Mouse (Mus musculus) left cerebral cortex, postnatal 25 days (tissue): ENCODE measurements around the gene Ptgis. TPM values are rescaled to one million over a fixed set of nuclear protein-coding genes. Genes with fewer than 3 reads are reported as not detected.

Experiments used
- total RNA-seq, 2 experiments: library from RNA; stranded (reverse); gene quantifications; 2 replicates each; pipeline ENCODE4 v1.2.3; 2021

Gene Ptgis
- total RNA-seq, 2 experiments from 2014 or later: 1.6 to 2.7 TPM

Other genes with a start within 250 kb of the Ptgis start
- gene Stau1, start 244.3 kb downstream of the Ptgis start, total RNA-seq: 10 to 100 TPM; 64.4 to 67.1 TPM
- gene Ddx27, start 225.4 kb downstream of the Ptgis start, total RNA-seq: 10 to 100 TPM; 27.7 to 28.6 TPM
- gene Znfx1, start 177.6 kb downstream of the Ptgis start, total RNA-seq: 10 to 100 TPM; 63.5 to 70.3 TPM
- gene Kcnb1, start 50.4 kb downstream of the Ptgis start, total RNA-seq: 100 to 1,000 TPM; 192 to 207 TPM
- 10 to 100 TPM; 56.4 to 57.8 TPM for gene B4galt5, start 108.6 kb upstream of the Ptgis start, total RNA-seq
- gene Slc9a8, start 181.1 kb upstream of the Ptgis start, total RNA-seq: 10 to 100 TPM; 24.7 to 31.0 TPM